Mouse (Mus musculus) E14TG2a.4 (cell line): Measurements from ENCODE around the gene Ino80.

ENCODE experiments used
- CTCF ChIP-seq: conservative IDR thresholded peaks from 2 replicates; pipeline ENCODE4 v1.5.1; 2014; ENCODE audit warnings: low read length
- NANOG ChIP-seq: IDR thresholded peaks from 2 replicates; pipeline ENCODE4 v1.6.1; 2014; ENCODE audit warnings: borderline replicate concordance, low read length, mixed read lengths
- POU5F1 ChIP-seq: IDR thresholded peaks from 2 replicates; pipeline ENCODE4 v1.6.1; 2014; ENCODE audit warnings: low read length, borderline replicate concordance

- no peak for TF ChIP-seq CTCF
- TF ChIP-seq POU5F1, result no peak
- no peak for TF ChIP-seq NANOG
These were observed 65.8 kb downstream of the Ino80 start for GRCm38 (mm10) chr2:119411674-119412073.
